Mouse (Mus musculus) small intestine, adult 2 months (tissue): ENCODE results near the gene Krt35. TPM values are rescaled to one million over a fixed set of nuclear protein-coding genes. Genes with fewer than 3 reads are reported as not detected.

Experiments used
- H3K27ac ChIP-seq: fragments of 200-500 bp; 2 replicates; pipeline ENCODE4 v1.5.1; 2012; ENCODE audit warnings: low read depth, low read length, control low read depth, inconsistent platforms; ENCODE audit not compliant: insufficient read depth
- H3K27me3 ChIP-seq: fragments of 200-500 bp; 2 replicates; pipeline ENCODE4 v1.6.1; 2012; ENCODE audit warnings: mild to moderate bottlenecking, moderate library complexity, low read length, inconsistent platforms; ENCODE audit not compliant: control insufficient read depth, insufficient read depth
- H3K36me3 ChIP-seq: fragments of 200-500 bp; 2 replicates; pipeline ENCODE4 v1.6.1; 2012; ENCODE audit warnings: mild to moderate bottlenecking, low read length, control low read depth, inconsistent platforms; ENCODE audit not compliant: control insufficient read depth, insufficient read depth
- H3K4me1 ChIP-seq: fragments of 200-500 bp; 2 replicates; pipeline ENCODE4 v1.6.1; 2012; ENCODE audit warnings: low read length, inconsistent platforms, mixed read lengths; ENCODE audit not compliant: control insufficient read depth, insufficient read depth, insufficient read length
- H3K4me3 ChIP-seq: fragments of 200-500 bp; 2 replicates; pipeline ENCODE4 v1.5.1; 2012; ENCODE audit warnings: low read depth, mild to moderate bottlenecking, control low read depth, inconsistent platforms, low read length, moderate library complexity
- CTCF ChIP-seq: fragments of 200-500 bp; IDR thresholded peaks from 2 replicates; pipeline ENCODE4 v1.5.1; 2012; ENCODE audit warnings: low read depth, mild to moderate bottlenecking, control low read depth, inconsistent platforms, low read length, moderate library complexity, mixed read lengths; ENCODE audit not compliant: insufficient replicate concordance, insufficient read length; ENCODE audit errors: extremely low read depth
- POLR2A ChIP-seq: fragments of 200-500 bp; IDR thresholded peaks from 2 replicates; pipeline ENCODE4 v1.6.1; 2012; ENCODE audit warnings: low read depth, mild to moderate bottlenecking, control low read depth, inconsistent platforms, low read length, moderate library complexity
- WGBS: fragments of 180-500 bp; shearing (Covaris S2); methylation state at CpG from one replicate; pipeline ENCODE4 v1.1.7; 2018; 5-methylcytosine and 5-hydroxymethylcytosine counted together
- polyA plus RNA-seq: library from polyadenylated mRNA; depleted of rRNA; stranded (reverse); fragments of >200 nt; gene quantifications from 2 replicates; pipeline ENCODE4 v1.2.3, GENCODE M21; 2012

The Krt35 gene
- polyA plus RNA-seq, 1 experiment = not detected

GRCm38 (mm10) chr11:100135731-100136130 is 39.7 kb upstream of the Krt35 start, which contains the start of gene Krt15:
Gene Krt15, minus strand, starts transcription at chr11:100135928.
- WGBS = 61% methylated on average over 7 of the region's 7 CpGs
- peaks cover 12% of the 10 kb centered on the region for H3K36me3 ChIP-seq
- H3K4me1 ChIP-seq = peaks cover 29% of the 10 kb centered on the region
- H3K27me3 ChIP-seq = no peaks in the 10 kb centered on the region
- peak within 1 kb of the TSS; percentile 12; the same call in 1 of the 2 replicates for H3K4me3 ChIP-seq
- H3K27ac ChIP-seq = no peak within 1 kb of the TSS
- TF ChIP-seq CTCF (no peak), POLR2A (no peak)

GRCm38 (mm10) chr11:100124901-100125300 is 28.9 kb upstream of the Krt35 start:
- Histone ChIP-seq H3K36me3 (no peaks in the 10 kb centered on the region), H3K4me1 (peaks cover 11% of the 10 kb centered on the region; the same call in 1 of the 2 replicates), H3K27ac (no peak overlapping the region), H3K27me3 (no peaks in the 10 kb centered on the region), H3K4me3 (no peak overlapping the region)
- TF ChIP-seq POLR2A = no peak
- no peak for TF ChIP-seq CTCF
- WGBS = 85% methylated on average over 7 of the region's 7 CpGs

- Histone ChIP-seq H3K36me3 (no peaks in the 10 kb centered on the region), H3K4me3 (no peak within 1 kb of the TSS), H3K27me3 (no peaks in the 10 kb centered on the region), H3K27ac (no peak within 1 kb of the TSS), H3K4me1 (no peaks in the 10 kb centered on the region)
- whole genome bisulfite sequencing = 77% methylated on average over 3 of the region's 3 CpGs
- TF ChIP-seq POLR2A = no peak
- TF ChIP-seq CTCF = no peak
Measured at GRCm38 (mm10) chr11:100121466-100121865, 25.4 kb upstream of the Krt35 start, which contains the start of gene Krt13. Gene Krt13, minus strand, starts transcription at chr11:100121566.

- Histone ChIP-seq H3K4me3 (no peak overlapping the region), H3K27me3 (no peaks in the 10 kb centered on the region), H3K36me3 (no peaks in the 10 kb centered on the region), H3K4me1 (no peaks in the 10 kb centered on the region), H3K27ac (no peak overlapping the region)
- 85% methylated on average over 5 of the region's 5 CpGs for WGBS
- TF ChIP-seq CTCF (no peak), POLR2A (no peak)
Measured at GRCm38 (mm10) chr11:100120331-100120730, 24.3 kb upstream of the Krt35 start.

- TF ChIP-seq POLR2A (no peak), CTCF (no peak)
- H3K27me3 ChIP-seq = no peaks in the 10 kb centered on the region
- 45% methylated on average over 2 of the region's 2 CpGs for WGBS
- peaks cover 5% of the 10 kb centered on the region; the same call in 1 of the 2 replicates for H3K4me1 ChIP-seq
- no peaks in the 10 kb centered on the region for H3K36me3 ChIP-seq
- no peak overlapping the region for H3K4me3 ChIP-seq
- H3K27ac ChIP-seq = no peak overlapping the region
Measured at GRCm38 (mm10) chr11:100113742-100114029, 17.6 kb upstream of the Krt35 start.

- Histone ChIP-seq H3K27me3 (no peaks in the 10 kb centered on the region), H3K27ac (no peak overlapping the region), H3K4me1 (peaks cover 5% of the 10 kb centered on the region; the same call in 1 of the 2 replicates), H3K4me3 (no peak overlapping the region), H3K36me3 (no peaks in the 10 kb centered on the region)
- TF ChIP-seq CTCF = no peak
- WGBS = 67% methylated on average over 11 of the region's 11 CpGs
Measured at GRCm38 (mm10) chr11:100112935-100113741, 17.1 kb upstream of the Krt35 start.

- no peaks in the 10 kb centered on the region for H3K27me3 ChIP-seq
- WGBS = 55% methylated on average over 6 of the region's 6 CpGs
- H3K36me3 ChIP-seq = no peaks in the 10 kb centered on the region
- no peak for TF ChIP-seq CTCF
- TF ChIP-seq POLR2A = no peak
- H3K4me3 ChIP-seq = no peak within 1 kb of the TSS
- peaks cover 6% of the 10 kb centered on the region for H3K4me1 ChIP-seq
- H3K27ac ChIP-seq = no peak within 1 kb of the TSS
Measured at GRCm38 (mm10) chr11:100105576-100106122, 9.6 kb upstream of the Krt35 start, which contains the start of gene Krt36. Gene Krt36, minus strand, starts transcription at chr11:100105626.
